Mouse (Mus musculus) ES-CJ7 (cell line): Measurements from ENCODE around the gene Ccng1.
"Not testable (repeated sequence)": the region's sequence is repeated elsewhere in the genome, so short reads cannot be mapped to it uniquely, and the experiment has no call there.

Source experiments
- DNase-seq: peaks from one replicate; pipeline ENCODE4 v3.0.0; 2011; ENCODE audit warnings: low read depth, low spot score

Ccng1 gene

DNA sequence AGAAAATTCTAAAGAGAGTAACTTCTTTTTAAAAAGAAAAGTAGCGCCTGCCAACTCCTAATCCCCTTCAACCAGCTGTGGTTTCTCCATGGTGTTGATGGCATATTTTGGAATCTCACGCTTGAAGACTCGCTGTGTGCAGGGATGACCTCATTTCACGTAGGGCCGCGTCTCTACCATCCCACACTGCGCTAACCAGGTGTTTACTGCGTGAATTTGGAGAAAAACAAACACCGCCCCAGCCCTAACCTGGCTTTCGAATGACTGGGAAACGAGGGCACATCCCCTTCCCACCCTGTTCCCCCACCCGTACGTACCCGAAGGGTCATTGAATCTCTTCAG, 22.1 kb downstream of the Ccng1 start:
- DNase-seq, result no peak

- DNase-seq, result no peak
Observed at GRCm38 (mm10) chr11:40718324-40718723, 36.8 kb downstream of the Ccng1 start.

DNA sequence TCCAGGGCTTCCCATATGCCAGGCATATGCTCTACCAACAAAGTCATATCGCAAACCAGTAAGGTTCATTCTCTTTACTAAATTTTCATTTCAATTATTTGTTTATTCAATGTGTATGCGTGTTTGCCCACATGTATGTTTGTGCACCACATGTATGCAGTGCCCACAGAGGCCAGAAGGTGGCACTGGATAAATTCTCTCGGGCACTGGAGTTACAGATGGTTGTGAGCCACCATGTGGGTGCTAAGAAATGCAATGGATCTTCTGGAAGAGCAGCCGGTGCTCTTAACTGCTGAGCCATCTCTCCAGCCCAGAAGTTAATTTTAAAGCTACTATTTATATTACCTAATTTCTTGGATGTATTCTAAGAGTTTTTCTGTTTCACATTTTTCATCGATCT, 39.6 kb downstream of the Ccng1 start:
- peak; percentile 50 for DNase-seq

DNA sequence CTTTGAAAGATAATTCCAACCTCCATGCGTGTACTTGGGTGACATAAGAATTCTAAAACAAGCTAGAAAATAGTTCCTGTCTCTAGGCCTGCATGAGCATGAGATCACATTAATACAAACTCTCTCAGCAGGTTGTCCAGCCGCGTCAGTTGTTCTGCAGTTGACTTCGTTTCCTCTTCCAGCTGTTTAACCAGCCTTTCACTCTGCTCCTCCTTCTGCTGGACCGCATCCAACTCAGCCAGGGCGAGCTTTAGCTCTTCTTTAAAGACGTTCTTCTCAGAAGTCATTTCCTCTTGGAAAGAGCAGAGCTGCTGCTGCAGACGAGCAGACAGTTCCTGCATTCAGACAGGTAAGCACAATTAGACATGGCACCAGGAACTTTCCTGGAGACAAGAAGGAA, 41.3 kb downstream of the Ccng1 start:
- DNase-seq, result no peak

- DNase-seq, result not testable (repeated sequence)
Observed at GRCm38 (mm10) chr11:40709899-40710298, 45.2 kb downstream of the Ccng1 start.
